Mouse (Mus musculus) c-Kit-positive CD71-positive TER-119-positive erythroid progenitor cells, embryonic 14.5 days (primary cell): Measurements from ENCODE around the gene Serpinh1.
"Not testable (repeated sequence)": the region's sequence is repeated elsewhere in the genome, so short reads cannot be mapped to it uniquely, and the experiment has no call there.

Experiments
- DNase-seq: peaks from one replicate; pipeline ENCODE4 v3.0.0-alpha.2; 2013; ENCODE audit warnings: low spot score

The Serpinh1 gene

GRCm38 (mm10) chr7:99374325-99374724, 21.3 kb upstream of the Serpinh1 start:
- not testable (repeated sequence) for DNase-seq

GRCm38 (mm10) chr7:99366716-99367115, 13.7 kb upstream of the Serpinh1 start:
- no peak for DNase-seq

- DNase-seq, result no peak
Measured at GRCm38 (mm10) chr7:99365069-99365468, 12.0 kb upstream of the Serpinh1 start.

- DNase-seq, result no peak
Measured at GRCm38 (mm10) chr7:99362137-99362536, 9.1 kb upstream of the Serpinh1 start.

- DNase-seq, result no peak
Measured at GRCm38 (mm10) chr7:99360803-99361414, 7.9 kb upstream of the Serpinh1 start.

GRCm38 (mm10) chr7:99360021-99360802, 7.2 kb upstream of the Serpinh1 start:
- DNase-seq, result no peak

GRCm38 (mm10) chr7:99358371-99358770, 5.3 kb upstream of the Serpinh1 start:
- DNase-seq, result no peak

- DNase-seq, result no peak
Measured at GRCm38 (mm10) chr7:99357201-99357600, 4.2 kb upstream of the Serpinh1 start.

GRCm38 (mm10) chr7:99356244-99356930, 3.3 kb upstream of the Serpinh1 start:
- DNase-seq, result no peak

- no peak for DNase-seq
Measured at GRCm38 (mm10) chr7:99355731-99356131, 2.7 kb upstream of the Serpinh1 start.

- no peak for DNase-seq
Measured at GRCm38 (mm10) chr7:99351802-99352517, 1.1 kb downstream of the Serpinh1 start.

GRCm38 (mm10) chr7:99351104-99351801, 1.8 kb downstream of the Serpinh1 start:
- no peak for DNase-seq

- no peak for DNase-seq
Measured at GRCm38 (mm10) chr7:99349782-99350720, 3.0 kb downstream of the Serpinh1 start.

- DNase-seq, result no peak
Measured at GRCm38 (mm10) chr7:99348883-99349282, 4.2 kb downstream of the Serpinh1 start.

GRCm38 (mm10) chr7:99347268-99347667, 5.8 kb downstream of the Serpinh1 start:
- no peak for DNase-seq

GRCm38 (mm10) chr7:99343577-99343976, 9.5 kb downstream of the Serpinh1 start:
- DNase-seq, result no peak

- DNase-seq, result no peak
Measured at GRCm38 (mm10) chr7:99340736-99341135, 12.3 kb downstream of the Serpinh1 start.

- peak; percentile 22 for DNase-seq
Measured at GRCm38 (mm10) chr7:99332774-99333480, 20.1 kb downstream of the Serpinh1 start.

- no peak for DNase-seq
Measured at GRCm38 (mm10) chr7:99330012-99330411, 23.0 kb downstream of the Serpinh1 start.

- no peak for DNase-seq
Measured at GRCm38 (mm10) chr7:99328847-99329246, 24.2 kb downstream of the Serpinh1 start.
